Mouse (Mus musculus) mammary gland, adult 2 months (tissue): ENCODE results near the gene Abhd16a. TPM values are rescaled to one million over a fixed set of nuclear protein-coding genes. Genes with fewer than 3 reads are reported as not detected.

Experiments
- polyA plus RNA-seq: library from polyadenylated mRNA; depleted of rRNA; stranded (reverse); fragments of >200 nt; gene quantifications from 2 replicates; pipeline ENCODE4 v1.2.3, GENCODE M21; 2012; ENCODE audit warnings: low replicate concordance; rRNA removed

Abhd16a gene
- polyA plus RNA-seq, 1 experiment = 200 TPM

DNA sequence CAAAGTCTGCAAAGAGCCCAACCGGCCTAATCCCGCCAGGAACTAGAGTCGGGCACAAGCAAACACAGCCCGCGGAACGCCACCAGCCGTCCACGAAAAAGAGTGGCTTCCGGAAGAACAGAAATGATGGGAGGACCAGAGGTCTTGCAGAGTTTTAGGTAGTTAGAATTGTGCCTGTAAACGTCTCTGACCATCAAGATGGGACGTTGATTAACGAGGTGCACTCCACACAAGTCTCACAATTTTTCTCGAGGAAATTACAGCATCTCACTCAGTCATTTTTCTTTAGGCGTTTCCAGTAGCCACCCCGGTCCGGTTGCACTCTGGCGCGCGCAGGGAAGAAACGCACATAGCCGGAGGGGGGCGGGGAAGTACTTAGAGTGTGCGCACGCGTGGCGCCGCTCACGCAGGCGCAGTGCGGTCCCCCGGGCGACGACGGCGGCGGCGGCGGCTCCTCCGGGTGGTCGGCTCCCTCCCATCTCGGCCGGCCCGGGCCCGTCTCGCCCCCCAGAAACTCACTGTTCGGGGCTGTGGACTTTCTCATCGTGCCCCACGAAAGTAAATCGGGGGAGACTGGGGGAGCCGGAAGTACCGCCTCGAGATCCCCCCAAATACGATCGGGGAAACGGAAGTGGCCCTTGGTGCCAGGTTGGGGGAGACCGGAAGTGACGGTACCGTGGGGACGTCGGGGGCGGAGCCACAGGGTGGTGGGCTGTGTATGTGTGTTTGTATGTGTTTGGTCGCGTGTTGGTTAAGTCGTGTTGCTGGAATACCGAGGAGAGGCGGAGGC is 45.9 kb downstream of the Abhd16a start, which contains the start of gene Bag6:
TSS of gene Bag6 (plus strand) at position 378 of the 790 bp plus-strand sequence.

Other genes starting within 250 kb of the Abhd16a start
- gene Skiv2l, start 239.1 kb upstream of the Abhd16a start, polyA plus RNA-seq = 77.4 and 105 TPM in 2 replicates
- gene Nelfe, start 238.9 kb upstream of the Abhd16a start, polyA plus RNA-seq = 18.7 and 20.6 TPM in 2 replicates
- gene Cfb, start 226.7 kb upstream of the Abhd16a start, polyA plus RNA-seq = 70.0 and 71.7 TPM in 2 replicates
- gene Zbtb12, start 209.8 kb upstream of the Abhd16a start, polyA plus RNA-seq = 13.1 and 14.3 TPM in 2 replicates
- 0.06 and 0.07 TPM in 2 replicates for gene Gm20547, start 207.2 kb upstream of the Abhd16a start, polyA plus RNA-seq
- gene C2, start 191.0 kb upstream of the Abhd16a start, polyA plus RNA-seq = 46.9 and 64.7 TPM in 2 replicates
- 189 and 339 TPM in 2 replicates for gene Ehmt2, start 190.8 kb upstream of the Abhd16a start, polyA plus RNA-seq
- 7.4 and 9.2 TPM in 2 replicates for gene Slc44a4, start 174.8 kb upstream of the Abhd16a start, polyA plus RNA-seq
- gene Neu1, start 158.0 kb upstream of the Abhd16a start, polyA plus RNA-seq = 48.4 and 54.9 TPM in 2 replicates
- gene Hspa1b, start 130.0 kb upstream of the Abhd16a start, polyA plus RNA-seq = 43.1 and 146 TPM in 2 replicates
- gene Gm20481, start 119.4 kb upstream of the Abhd16a start, polyA plus RNA-seq = 0.30 TPM in 1 of 2 replicates, not detected in the other
- 17.7 and 42.4 TPM in 2 replicates for gene Hspa1a, start 117.1 kb upstream of the Abhd16a start, polyA plus RNA-seq
- 0.30 and 3.0 TPM in 2 replicates for gene Hspa1l, start 116.6 kb upstream of the Abhd16a start, polyA plus RNA-seq
- gene Lsm2, start 107.4 kb upstream of the Abhd16a start, polyA plus RNA-seq = 75.4 and 108 TPM in 2 replicates
- gene Vars, start 88.3 kb upstream of the Abhd16a start, polyA plus RNA-seq = 197 and 475 TPM in 2 replicates
- 1.4 and 3.9 TPM in 2 replicates for gene Vwa7, start 72.7 kb upstream of the Abhd16a start, polyA plus RNA-seq
- gene Sapcd1, start 61.2 kb upstream of the Abhd16a start, polyA plus RNA-seq = 1.7 and 2.0 TPM in 2 replicates
- gene Msh5, start 42.5 kb upstream of the Abhd16a start, polyA plus RNA-seq = 4.2 and 4.8 TPM in 2 replicates
- gene Clic1, start 39.3 kb upstream of the Abhd16a start, polyA plus RNA-seq = 110 and 121 TPM in 2 replicates
- 58.1 and 90.9 TPM in 2 replicates for gene Ddah2, start 30.2 kb upstream of the Abhd16a start, polyA plus RNA-seq
- 1.5 and 25.2 TPM in 2 replicates for gene Ly6g6c, start 23.9 kb upstream of the Abhd16a start, polyA plus RNA-seq
- 0.67 and 0.80 TPM in 2 replicates for gene Mpig6b, start 23.1 kb upstream of the Abhd16a start, polyA plus RNA-seq
- gene Ly6g6e, start 12.4 kb upstream of the Abhd16a start, polyA plus RNA-seq = 5.7 and 9.0 TPM in 2 replicates
- gene Ly6g6d, start 11.2 kb upstream of the Abhd16a start, polyA plus RNA-seq = 1.1 and 2.2 TPM in 2 replicates
- 0.19 TPM in 1 of 2 replicates, not detected in the other for gene Ly6g6f, start 3.7 kb upstream of the Abhd16a start, polyA plus RNA-seq
- not detected in 2 replicates for gene Ly6g5c, start 19.0 kb downstream of the Abhd16a start, polyA plus RNA-seq
- gene Ly6g5b, start 26.2 kb downstream of the Abhd16a start, polyA plus RNA-seq = 3.5 and 4.4 TPM in 2 replicates
- 16.3 and 24.8 TPM in 2 replicates for gene Gpank1, start 32.2 kb downstream of the Abhd16a start, polyA plus RNA-seq
- 376 and 470 TPM in 2 replicates for gene Csnk2b, start 32.8 kb downstream of the Abhd16a start, polyA plus RNA-seq
- gene D17H6S53E, start 37.1 kb downstream of the Abhd16a start, polyA plus RNA-seq = 8.7 and 9.2 TPM in 2 replicates
- gene Apom, start 42.8 kb downstream of the Abhd16a start, polyA plus RNA-seq = 0.16 and 0.93 TPM in 2 replicates
- 203 and 278 TPM in 2 replicates for gene Bag6, start 45.9 kb downstream of the Abhd16a start, polyA plus RNA-seq
- gene Prrc2a, start 75.6 kb downstream of the Abhd16a start, polyA plus RNA-seq = 344 and 571 TPM in 2 replicates
- gene Aif1, start 86.8 kb downstream of the Abhd16a start, polyA plus RNA-seq = 2.8 and 5.7 TPM in 2 replicates
- gene Lst1, start 99.2 kb downstream of the Abhd16a start, polyA plus RNA-seq = 48.2 and 60.4 TPM in 2 replicates
- 118 and 400 TPM in 2 replicates for gene Ltb, start 105.2 kb downstream of the Abhd16a start, polyA plus RNA-seq
- 7.1 and 9.9 TPM in 2 replicates for gene Tnf, start 112.7 kb downstream of the Abhd16a start, polyA plus RNA-seq
- 12.2 and 19.0 TPM in 2 replicates for gene Lta, start 116.1 kb downstream of the Abhd16a start, polyA plus RNA-seq
- gene Gm16181, start 131.6 kb downstream of the Abhd16a start, polyA plus RNA-seq = 0.80 and 4.0 TPM in 2 replicates
- gene Atp6v1g2, start 144.4 kb downstream of the Abhd16a start, polyA plus RNA-seq = 6.5 and 11.8 TPM in 2 replicates
- 10.2 and 38.6 TPM in 2 replicates for gene Nfkbil1, start 146.5 kb downstream of the Abhd16a start, polyA plus RNA-seq
- 265 and 272 TPM in 2 replicates for gene Ddx39b, start 152.5 kb downstream of the Abhd16a start, polyA plus RNA-seq
- gene H2-D1, start 173.5 kb downstream of the Abhd16a start, polyA plus RNA-seq = 1,785 and 2,234 TPM in 2 replicates
- 0.06 and 0.08 TPM in 2 replicates for gene H2-Q1, start 231.1 kb downstream of the Abhd16a start, polyA plus RNA-seq